Mouse (Mus musculus): ENCODE measurements around the gene Samd4b.

GRCm38 (mm10) chr7:28378066-28378690 is 219.8 kb downstream of the Samd4b start:
- TF ChIP-seq CTCF (IDR thresholded peaks at IDR 0.05; ENCODE audit: insufficient read depth, low read length) (no peak), POLR2A (IDR thresholded peaks at IDR 0.05; ENCODE audit: borderline replicate concordance, extremely low read depth, low read depth, low read length) (peak; percentile 94)

All from lung, adult 2 months (tissue).